Mouse (Mus musculus) embryonic fibroblast, embryonic 13.5 days (primary cell): Measurements from ENCODE around the gene Vipr1.

ENCODE experiments used
- CTCF ChIP-seq: IDR thresholded peaks from 2 replicates; pipeline ENCODE4 v1.5.1; 2011; ENCODE audit warnings: mild to moderate bottlenecking, control low read depth, low read length, moderate library complexity, borderline replicate concordance; ENCODE audit not compliant: insufficient read depth
- POLR2A ChIP-seq: IDR thresholded peaks from 2 replicates; pipeline ENCODE4 v1.6.1; 2011; ENCODE audit warnings: low read depth, mild to moderate bottlenecking, control low read depth, low read length, moderate library complexity

GRCm38 (mm10) chr9:121609381-121609780, 33.1 kb upstream of the Vipr1 start:
- TF ChIP-seq POLR2A (no peak), CTCF (no peak)
